Mouse (Mus musculus) megakaryocyte-erythroid progenitor cell, adult 5-6 weeks (primary cell): ENCODE data around the gene Vmn2r49. TPM values are rescaled to one million over a fixed set of nuclear protein-coding genes. Genes with fewer than 3 reads are reported as not detected.
"Not testable (repeated sequence)": the region's sequence is repeated elsewhere in the genome, so short reads cannot be mapped to it uniquely, and the experiment has no call there.

Experiments used
- ATAC-seq: replicated peaks from 2 replicates; pipeline ENCODE4 v1.8.0; 2016; ENCODE audit warnings: mild to moderate bottlenecking, inconsistent platforms; ENCODE audit not compliant: severe bottlenecking, poor library complexity, low FRiP score, low TSS enrichment
- total RNA-seq, 2 experiments: library from RNA; stranded (forward) in 1 of 2; stranded (reverse) in 1 of 2; fragments of 200-1000, 215-1000 nt in 1 of 2; fragments of >200 nt in 1 of 2; fragmentation: Nextera tagmentation in 1 of 2; gene quantifications; 2 replicates each; pipeline ENCODE4 v1.2.3; 2014 to 2017

The Vmn2r49 gene
- not detected in 2 replicates for total RNA-seq (2014; fragmentation: Nextera tagmentation)
- not detected in 2 replicates for total RNA-seq (2017)

DNA sequence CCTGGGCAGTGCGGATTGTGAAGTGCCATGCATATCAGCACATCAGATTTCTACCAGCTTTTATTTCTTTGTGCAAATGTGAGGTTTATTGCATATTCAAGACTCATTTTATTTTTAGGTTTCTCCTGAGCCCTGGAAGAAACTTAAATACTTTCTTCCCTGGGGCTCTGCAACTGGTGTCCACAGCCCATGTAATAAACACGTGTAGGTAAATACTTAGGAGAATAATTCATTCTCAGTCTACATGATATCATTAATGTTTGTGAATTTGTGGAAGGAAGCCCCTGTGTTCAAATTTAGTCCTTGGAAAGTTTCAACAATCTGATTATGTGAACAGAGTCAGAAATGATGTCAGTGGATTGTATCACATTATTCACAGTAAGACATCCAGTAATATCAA, at the start of gene Vmn2r49:
TSS of gene Vmn2r49 (minus strand) at position 101 of the 400 bp plus-strand sequence.
- not testable (repeated sequence) for ATAC-seq

DNA sequence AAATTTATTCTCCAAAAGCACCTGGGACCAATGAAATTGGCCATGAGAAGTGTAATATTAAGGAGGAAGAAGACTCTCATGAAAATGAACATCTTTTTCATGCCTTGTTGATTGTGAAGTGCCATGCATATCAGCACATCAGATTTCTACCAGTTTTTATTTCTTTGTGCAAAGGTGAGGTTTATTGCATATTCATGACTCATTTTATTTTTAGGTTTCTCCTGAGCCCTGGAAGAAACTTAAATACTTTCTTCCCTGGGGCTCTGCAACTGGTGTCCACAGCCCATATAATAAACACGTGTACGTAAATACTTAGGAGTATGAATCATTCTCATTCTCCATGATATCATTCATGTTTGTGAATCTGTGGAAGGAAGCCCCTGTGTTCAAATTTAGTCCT, 38.6 kb downstream of the Vmn2r49 start, which contains the start of gene Vmn2r48:
TSS of gene Vmn2r48 (minus strand) at position 101 of the 400 bp plus-strand sequence.
- ATAC-seq = not testable (repeated sequence)

Other genes starting within 250 kb of the Vmn2r49 start
- gene Vmn2r46, start 221.7 kb downstream of the Vmn2r49 start, total RNA-seq (2014; fragmentation: Nextera tagmentation) = not detected in 2 replicates
- not detected in 2 replicates for gene Vmn2r46, start 221.7 kb downstream of the Vmn2r49 start, total RNA-seq (2017)
- gene Vmn2r47, start 150.9 kb downstream of the Vmn2r49 start, total RNA-seq (2014; fragmentation: Nextera tagmentation) = not detected in 2 replicates
- gene Vmn2r47, start 150.9 kb downstream of the Vmn2r49 start, total RNA-seq (2017) = not detected in 2 replicates
- gene Vmn2r48, start 38.7 kb downstream of the Vmn2r49 start, total RNA-seq (2014; fragmentation: Nextera tagmentation) = not detected in 2 replicates
- not detected in 2 replicates for gene Vmn2r48, start 38.7 kb downstream of the Vmn2r49 start, total RNA-seq (2017)
- not detected in 2 replicates for gene Vmn2r50, start 61.0 kb upstream of the Vmn2r49 start, total RNA-seq (2014; fragmentation: Nextera tagmentation)
- gene Vmn2r50, start 61.0 kb upstream of the Vmn2r49 start, total RNA-seq (2017) = not detected in 2 replicates
- not detected in 2 replicates for gene Vmn2r51, start 113.5 kb upstream of the Vmn2r49 start, total RNA-seq (2014; fragmentation: Nextera tagmentation)
- not detected in 2 replicates for gene Vmn2r51, start 113.5 kb upstream of the Vmn2r49 start, total RNA-seq (2017)
- gene Vmn2r52, start 184.3 kb upstream of the Vmn2r49 start, total RNA-seq (2014; fragmentation: Nextera tagmentation) = not detected in 2 replicates
- gene Vmn2r52, start 184.3 kb upstream of the Vmn2r49 start, total RNA-seq (2017) = not detected in 2 replicates